Mouse (Mus musculus) hindbrain, embryonic 12.5 days (tissue): ENCODE data around the gene Sorcs3. TPM values are rescaled to one million over a fixed set of nuclear protein-coding genes. Genes with fewer than 3 reads are reported as not detected.

ENCODE experiments used
- ATAC-seq: fragments of 200-750 bp; cut with Nextera tagmentation; 2 replicates; pipeline ENCODE4 v1.8.0; 2017; ENCODE audit warnings: moderate TSS enrichment; ENCODE audit not compliant: low FRiP score
- H3K27ac ChIP-seq: fragments of 300-500 bp; sonication (generic); 2 replicates; pipeline ENCODE4 v1.5.1; 2016; ENCODE audit warnings: mild to moderate bottlenecking
- H3K27me3 ChIP-seq: fragments of 300-500 bp; sonication (generic); 2 replicates; pipeline ENCODE4 v1.6.1; 2016; ENCODE audit warnings: mild to moderate bottlenecking
- H3K36me3 ChIP-seq: fragments of 300-500 bp; sonication (generic); 2 replicates; pipeline ENCODE4 v1.6.1; 2016; ENCODE audit warnings: mild to moderate bottlenecking
- H3K4me1 ChIP-seq: fragments of 300-500 bp; sonication (generic); 2 replicates; pipeline ENCODE4 v1.6.1; 2016
- H3K4me2 ChIP-seq: fragments of 300-500 bp; sonication (generic); replicated peaks from 2 replicates; pipeline ENCODE4 v1.6.1; 2016; ENCODE audit warnings: mild to moderate bottlenecking
- H3K4me3 ChIP-seq: fragments of 300-500 bp; sonication (generic); 2 replicates; pipeline ENCODE4 v1.5.1; 2016; ENCODE audit warnings: mild to moderate bottlenecking
- H3K9ac ChIP-seq: fragments of 300-500 bp; sonication (generic); 2 replicates; pipeline ENCODE4 v1.6.1; 2016; ENCODE audit warnings: mild to moderate bottlenecking, moderate library complexity
- H3K9me3 ChIP-seq: fragments of 300-500 bp; sonication (generic); replicated peaks from 2 replicates; pipeline ENCODE4 v1.6.1; 2016; ENCODE audit warnings: mild to moderate bottlenecking
- WGBS: fragments of 180-500 bp; shearing (Covaris S2); methylation state at CpG from one replicate; pipeline ENCODE4 v1.1.7; 2016; 5-methylcytosine and 5-hydroxymethylcytosine counted together
- polyA plus RNA-seq: library from polyadenylated mRNA; unstranded; fragments of >200 nt; fragmentation: Nextera tagmentation; extraction: Ambion mirVana; gene quantifications from 2 replicates; pipeline ENCODE4 v1.2.1, GENCODE M21; 2016

Sorcs3 gene
- polyA plus RNA-seq, 1 experiment from 2014 or later = 7.6 TPM

- ATAC-seq = no peak
- H3K9ac ChIP-seq = no peak overlapping the region
- no peaks in the 10 kb centered on the region for H3K36me3 ChIP-seq
- no peak overlapping the region for H3K4me2 ChIP-seq
- 44% methylated on average over 2 of the region's 2 CpGs for WGBS
- H3K4me3 ChIP-seq = no peak overlapping the region
- H3K4me1 ChIP-seq = no peaks in the 10 kb centered on the region
- H3K27me3 ChIP-seq = no peaks in the 10 kb centered on the region
- H3K27ac ChIP-seq = no peak overlapping the region
- no peaks in the 10 kb centered on the region for H3K9me3 ChIP-seq
Observed at GRCm38 (mm10) chr19:48771565-48771964, 565.7 kb downstream of the Sorcs3 start.

DNA sequence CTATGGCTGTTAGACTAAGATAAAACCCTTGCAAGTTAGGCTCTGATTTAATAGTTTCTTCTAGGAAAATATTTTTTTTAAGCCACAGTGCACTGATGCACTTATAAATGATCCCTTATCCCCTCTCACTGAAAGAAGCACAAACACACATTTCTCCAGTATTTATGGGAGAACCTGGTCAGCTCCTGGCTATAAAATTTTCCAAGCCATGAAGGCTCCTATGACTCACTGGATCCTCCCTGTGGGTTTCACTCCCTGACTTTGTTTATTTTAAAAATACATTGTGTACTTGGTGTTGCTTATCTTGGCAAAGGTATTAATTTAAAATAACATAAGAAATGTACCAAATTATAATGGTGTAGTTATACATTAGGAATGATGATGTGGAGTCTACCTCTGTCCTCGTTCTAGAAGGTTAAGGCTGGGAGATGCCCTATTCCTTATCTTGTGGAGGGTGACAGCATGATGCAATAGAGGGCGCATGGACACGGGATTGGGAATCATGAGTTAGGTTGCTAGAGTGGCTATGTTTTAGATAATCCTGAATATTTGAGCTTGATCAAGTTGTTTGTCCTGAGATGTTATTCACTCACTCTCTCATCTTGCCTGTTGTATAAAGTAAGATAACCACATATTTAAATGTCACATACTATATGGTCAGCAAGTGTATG, 573.4 kb downstream of the Sorcs3 start:
- no peak overlapping the region for H3K27ac ChIP-seq
- 0 out of 2 replicates have a peak, but pooled peaks cover 5% of the 10 kb centered on the region for H3K4me1 ChIP-seq
- H3K27me3 ChIP-seq = no peaks in the 10 kb centered on the region
- H3K9me3 ChIP-seq = no peaks in the 10 kb centered on the region
- no peaks in the 10 kb centered on the region for H3K36me3 ChIP-seq
- no peak overlapping the region for H3K9ac ChIP-seq
- ATAC-seq = no peak
- no peak overlapping the region for H3K4me3 ChIP-seq
- H3K4me2 ChIP-seq = no peak overlapping the region
- WGBS = 90% methylated on average over 3 of the region's 3 CpGs

GRCm38 (mm10) chr19:48780813-48781212, 575.0 kb downstream of the Sorcs3 start:
- H3K27ac ChIP-seq = no peak overlapping the region
- no peaks in the 10 kb centered on the region for H3K9me3 ChIP-seq
- no peak overlapping the region for H3K4me2 ChIP-seq
- H3K4me1 ChIP-seq = 0 out of 2 replicates have a peak, but pooled peaks cover 5% of the 10 kb centered on the region
- H3K4me3 ChIP-seq = no peak overlapping the region
- ATAC-seq = no peak
- 86% methylated on average over 2 of the region's 2 CpGs for WGBS
- no peaks in the 10 kb centered on the region for H3K36me3 ChIP-seq
- no peak overlapping the region for H3K9ac ChIP-seq
- no peaks in the 10 kb centered on the region for H3K27me3 ChIP-seq

- ATAC-seq = peak; percentile 50; the same call in 1 of the 2 replicates
- Histone ChIP-seq H3K36me3 (no peaks in the 10 kb centered on the region), H3K4me2 (no peak overlapping the region), H3K4me1 (0 out of 2 replicates have a peak, but pooled peaks cover 5% of the 10 kb centered on the region), H3K27ac (no peak overlapping the region), H3K4me3 (no peak overlapping the region), H3K27me3 (no peaks in the 10 kb centered on the region), H3K9ac (no peak overlapping the region), H3K9me3 (no peaks in the 10 kb centered on the region)
- 46% methylated on average over 7 of the region's 7 CpGs for WGBS
Observed at GRCm38 (mm10) chr19:48782024-48782721, 576.3 kb downstream of the Sorcs3 start.

GRCm38 (mm10) chr19:48787269-48787668, 581.4 kb downstream of the Sorcs3 start:
- Histone ChIP-seq H3K9me3 (no peaks in the 10 kb centered on the region), H3K4me2 (no peak overlapping the region), H3K27me3 (no peaks in the 10 kb centered on the region), H3K4me1 (0 out of 2 replicates have a peak, but pooled peaks cover 1% of the 10 kb centered on the region), H3K27ac (no peak overlapping the region), H3K9ac (no peak overlapping the region), H3K36me3 (no peaks in the 10 kb centered on the region), H3K4me3 (no peak overlapping the region)
- WGBS = 93% methylated on average over 4 of the region's 4 CpGs
- ATAC-seq = no peak

DNA sequence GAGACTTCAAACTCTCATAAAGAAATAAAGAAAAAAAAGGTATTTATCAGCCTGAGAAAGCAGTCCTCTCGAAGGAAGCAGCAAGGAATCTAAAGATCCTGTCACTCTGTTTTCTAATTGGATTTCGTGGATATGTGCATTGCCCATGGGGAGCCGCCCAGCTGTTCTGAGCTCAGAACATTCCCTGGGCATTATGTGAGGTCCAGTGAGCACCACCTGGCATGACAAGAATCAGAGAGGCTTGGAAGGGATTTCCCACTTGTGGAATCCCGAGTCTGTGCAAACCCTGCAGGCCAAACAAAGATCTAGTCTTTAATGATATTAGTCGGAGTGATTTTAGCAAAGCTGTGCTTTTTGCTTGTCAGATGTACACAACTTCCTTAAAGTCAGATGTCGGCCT, 598.7 kb downstream of the Sorcs3 start:
- Histone ChIP-seq H3K9ac (no peak overlapping the region), H3K36me3 (no peaks in the 10 kb centered on the region), H3K4me3 (no peak overlapping the region), H3K4me2 (no peak overlapping the region), H3K27me3 (no peaks in the 10 kb centered on the region), H3K9me3 (no peaks in the 10 kb centered on the region), H3K27ac (no peak overlapping the region), H3K4me1 (peaks cover 5% of the 10 kb centered on the region)
- WGBS = 39% methylated on average over 6 of the region's 6 CpGs
- ATAC-seq = no peak

- Histone ChIP-seq H3K36me3 (no peaks in the 10 kb centered on the region), H3K4me2 (no peak overlapping the region), H3K27me3 (no peaks in the 10 kb centered on the region), H3K27ac (no peak overlapping the region), H3K9me3 (no peaks in the 10 kb centered on the region), H3K4me1 (no peaks in the 10 kb centered on the region), H3K4me3 (no peak overlapping the region), H3K9ac (no peak overlapping the region)
- 71% methylated on average over 3 of the region's 3 CpGs for WGBS
- ATAC-seq = no peak
Observed at GRCm38 (mm10) chr19:48811541-48811940, 605.7 kb downstream of the Sorcs3 start.

GRCm38 (mm10) chr19:48813823-48814222, 608.0 kb downstream of the Sorcs3 start:
- H3K4me2 ChIP-seq = no peak overlapping the region
- H3K27me3 ChIP-seq = no peaks in the 10 kb centered on the region
- H3K4me3 ChIP-seq = no peak overlapping the region
- no peak for ATAC-seq
- H3K9me3 ChIP-seq = no peaks in the 10 kb centered on the region
- no peaks in the 10 kb centered on the region for H3K36me3 ChIP-seq
- H3K4me1 ChIP-seq = no peaks in the 10 kb centered on the region
- H3K27ac ChIP-seq = no peak overlapping the region
- WGBS = 95% methylated on average over 4 of the region's 4 CpGs
- no peak overlapping the region for H3K9ac ChIP-seq

- Histone ChIP-seq H3K9ac (no peak overlapping the region), H3K4me1 (no peaks in the 10 kb centered on the region), H3K9me3 (no peaks in the 10 kb centered on the region), H3K27ac (no peak overlapping the region), H3K4me3 (no peak overlapping the region), H3K27me3 (no peaks in the 10 kb centered on the region), H3K36me3 (no peaks in the 10 kb centered on the region), H3K4me2 (no peak overlapping the region)
- no peak for ATAC-seq
- 93% methylated on average over 3 of the region's 3 CpGs for WGBS
Observed at GRCm38 (mm10) chr19:48815064-48815463, 609.2 kb downstream of the Sorcs3 start.

- Histone ChIP-seq H3K36me3 (no peaks in the 10 kb centered on the region), H3K9ac (no peak overlapping the region), H3K4me3 (no peak overlapping the region), H3K27ac (no peak overlapping the region), H3K4me1 (0 out of 2 replicates have a peak, but pooled peaks cover 4% of the 10 kb centered on the region), H3K4me2 (no peak overlapping the region), H3K27me3 (no peaks in the 10 kb centered on the region), H3K9me3 (no peaks in the 10 kb centered on the region)
- 70% methylated on average over 5 of the region's 5 CpGs for WGBS
- no peak for ATAC-seq
Observed at GRCm38 (mm10) chr19:48820493-48821282, 614.9 kb downstream of the Sorcs3 start.

DNA sequence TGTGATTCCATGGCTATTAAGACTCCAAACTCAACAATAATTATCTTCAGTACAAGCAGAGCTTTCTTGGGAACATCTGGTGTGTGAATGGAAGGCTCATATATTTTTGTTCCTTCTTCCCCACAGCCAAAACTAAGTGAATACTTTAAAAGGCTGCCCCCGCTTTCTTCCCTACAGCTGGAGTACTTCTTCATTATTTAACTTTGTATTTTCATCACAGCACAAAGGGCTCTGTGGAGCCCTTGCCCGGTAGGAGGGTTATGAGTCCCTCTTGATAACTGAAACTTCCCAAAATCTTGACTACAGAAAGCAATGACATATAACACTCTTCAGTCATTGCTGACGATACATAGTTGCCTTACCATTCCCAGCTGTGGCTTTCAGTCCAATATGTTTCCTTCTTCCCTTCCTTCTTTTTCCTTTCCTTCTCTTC, 615.5 kb downstream of the Sorcs3 start:
- no peak overlapping the region for H3K4me2 ChIP-seq
- H3K9me3 ChIP-seq = no peaks in the 10 kb centered on the region; the same call in 1 of the 2 replicates
- 69% methylated on average over 3 of the region's 3 CpGs for WGBS
- H3K4me3 ChIP-seq = no peak overlapping the region
- H3K4me1 ChIP-seq = 0 out of 2 replicates have a peak, but pooled peaks cover 4% of the 10 kb centered on the region
- H3K36me3 ChIP-seq = no peaks in the 10 kb centered on the region
- H3K27me3 ChIP-seq = no peaks in the 10 kb centered on the region
- H3K27ac ChIP-seq = no peak overlapping the region
- ATAC-seq = no peak
- no peak overlapping the region for H3K9ac ChIP-seq

GRCm38 (mm10) chr19:48834342-48834741, 628.5 kb downstream of the Sorcs3 start:
- Histone ChIP-seq H3K36me3 (no peaks in the 10 kb centered on the region), H3K4me1 (no peaks in the 10 kb centered on the region), H3K27me3 (no peaks in the 10 kb centered on the region), H3K27ac (no peak overlapping the region), H3K9ac (no peak overlapping the region), H3K4me2 (no peak overlapping the region), H3K4me3 (no peak overlapping the region), H3K9me3 (no peaks in the 10 kb centered on the region)
- no peak for ATAC-seq
- WGBS = 78% methylated on average over 3 of the region's 3 CpGs
